Mouse (Mus musculus): ENCODE measurements at regions not wholly inside any gene's neighbourhood (a gene's known extent, or its start where the extent isn't known, plus 50 kb on each side); places are given as distances from the start of the nearest gene placed in this dataset.

- no peak for TF ChIP-seq CTCF (IDR thresholded peaks at IDR 0.05; ENCODE audit: insufficient read depth, low read length)
- no peak for TF ChIP-seq POLR2A (IDR thresholded peaks at IDR 0.05; ENCODE audit: borderline replicate concordance, extremely low read depth, low read depth, low read length)
Observed at GRCm38 (mm10) chr3:52754401-52754800, 262.6 kb downstream of the Cog6 start.
